Mouse (Mus musculus): ENCODE data around the gene Rnf13. TPM values are rescaled to one million over a fixed set of nuclear protein-coding genes. Genes with fewer than 3 reads are reported as not detected.

Gene Rnf13
- polyA plus RNA-seq, 1 experiment from 2014 or later: 52.6 TPM

DNA sequence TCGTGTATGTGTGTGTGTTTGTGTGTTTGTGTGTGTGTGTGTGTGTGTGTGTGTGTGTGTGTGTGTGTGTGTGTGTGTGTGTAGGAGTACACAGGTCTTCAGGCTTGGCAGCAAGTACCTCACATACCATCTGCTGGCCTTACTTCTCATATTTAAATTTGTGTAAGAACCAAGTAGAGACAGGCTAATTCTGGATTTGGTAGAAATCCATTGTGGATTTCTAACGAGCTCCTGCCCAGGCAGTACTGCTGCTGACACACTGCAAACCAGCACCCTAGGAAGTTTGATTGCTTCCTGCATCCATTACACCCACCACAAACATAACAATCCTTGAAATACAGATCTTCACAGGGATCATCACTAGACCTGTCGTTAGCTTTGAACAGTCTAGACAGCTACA, 147.1 kb downstream of the Rnf13 start:
- no peak for ATAC-seq (replicated peaks; ENCODE audit: low FRiP score)
- WGBS: 71% methylated on average over 3 of the region's 3 CpGs
- Histone ChIP-seq H3K27ac (ENCODE audit: low read depth, low read length) (no peak overlapping the region), H3K9me3 (ENCODE audit: control insufficient read depth, low read length) (peaks cover 2% of the 10 kb centered on the region; the same call in 1 of the 2 replicates), H3K4me2 (ENCODE audit: low read depth, low read length, severe bottlenecking) (no peak overlapping the region), H3K4me3 (ENCODE audit: low read depth, low read length) (no peak overlapping the region), H3K4me1 (replicated peaks; ENCODE audit: control insufficient read depth, insufficient read depth, low read length) (no peaks in the 10 kb centered on the region), H3K9ac (ENCODE audit: low read length) (no peak overlapping the region), H3K36me3 (ENCODE audit: control insufficient read depth, insufficient read depth, low read length) (no peaks in the 10 kb centered on the region), H3K27me3 (ENCODE audit: control insufficient read depth, insufficient read depth, low read length) (no peaks in the 10 kb centered on the region)
- DNase-seq (ENCODE audit: low spot score): no peak

Other genes starting within 250 kb of the Rnf13 start
- gene Wwtr1, start 160.2 kb upstream of the Rnf13 start, polyA plus RNA-seq (2014; fragmentation: Nextera tagmentation; extraction: Ambion mirVana): 11.2 and 12.1 TPM in 2 replicates
- 80.8 and 95.4 TPM in 2 replicates for gene Commd2, start 84.3 kb upstream of the Rnf13 start, polyA plus RNA-seq (2014; fragmentation: Nextera tagmentation; extraction: Ambion mirVana)
- gene Ankub1, start 43.3 kb upstream of the Rnf13 start, polyA plus RNA-seq (2014; fragmentation: Nextera tagmentation; extraction: Ambion mirVana): not detected in 2 replicates
- gene Pfn2, start 112.0 kb downstream of the Rnf13 start, polyA plus RNA-seq (2014; fragmentation: Nextera tagmentation; extraction: Ambion mirVana): 282 and 289 TPM in 2 replicates

All from forebrain, embryonic 11.5 days (tissue).